Mouse (Mus musculus) liver, embryonic 14.5 days (tissue): ENCODE measurements around the gene Ap1s3.

Experiments used
- CTCF ChIP-seq: IDR thresholded peaks from 2 replicates; pipeline ENCODE4 v1.5.1; 2016; ENCODE audit warnings: antibody characterized with exemption, low read depth, control low read depth
- EP300 ChIP-seq: IDR thresholded peaks from 2 replicates; pipeline ENCODE4 v1.6.1; 2016; ENCODE audit warnings: antibody characterized with exemption, low read depth

GRCm38 (mm10) chr1:79577357-79577756, 94.4 kb downstream of the Ap1s3 start:
- TF ChIP-seq CTCF (no peak), EP300 (no peak)
